22 mouse cellular contexts compared by ENCODE assay signal in genomic region chr13:70144461-70144860, GRCm38 (mm10).
A peak's percentile ranks its signal among the peaks of the same experiment; 100 is the strongest.
DNase-seq lines count a peak whose midpoint lies in the region; ATAC-seq and TF ChIP-seq lines count a peak whose summit lies in the region.
"Had no signal": no experiment of that assay in that cellular context is flagged by ENCODE, and none has a peak within 500 bp of the region (broad histone marks: within the 10 kb centered on the region; RNA-seq: fewer than 3 reads in every experiment).

No protein-coding gene starts in this region.

- 71% methylated on average over 4 of the region's 4 CpGs for WGBS in kidney, embryonic 15.5 days

- peaks cover 0 to 7% of the 10 kb centered on the region in 2 experiments; a peak in 2 of 4 replicates for H3K36me3 ChIP-seq in MEL (ENCODE audit: control insufficient read depth in 1 of 2, insufficient read depth in 2 of 2, low read length in 2 of 2)
- no peaks in the 10 kb centered on the region for H3K36me3 ChIP-seq in kidney, embryonic 15.5 days
- H3K36me3 ChIP-seq: G1E had no signal

- TF ChIP-seq RAD21 in MEL (IDR thresholded peaks at IDR 0.05; ENCODE audit: low read depth, low read length): no peak

- no peak overlapping the region for H3K4me3 ChIP-seq in MEL (ENCODE audit: control insufficient read depth in 1 of 2, insufficient read depth in 1 of 2, low read depth in 2 of 2, low read length in 2 of 2)
- H3K4me3 ChIP-seq in kidney, embryonic 15.5 days (replicated peaks): no peak overlapping the region

- no peaks in the 10 kb centered on the region for H3K27me3 ChIP-seq in MEL (ENCODE audit: control insufficient read depth in 1 of 2, insufficient read depth in 2 of 2, low read length in 2 of 2)
- H3K27me3 ChIP-seq in kidney, embryonic 15.5 days: no peaks in the 10 kb centered on the region
- H3K27me3 ChIP-seq: CH12.LX had no signal

- no peaks in the 10 kb centered on the region for H3K79me2 ChIP-seq in MEL (ENCODE audit: control insufficient read depth, insufficient read depth, low read length, poor library complexity)

- no peak for TF ChIP-seq CTCF in MEL (IDR thresholded peaks at IDR 0.05 in 2 of 3, conservative IDR thresholded peaks at IDR 0.05 in 1 of 3; ENCODE audit: control insufficient read depth in 1 of 3, insufficient read depth in 1 of 3, low read depth in 2 of 3, low read length in 3 of 3, poor library complexity in 1 of 3, severe bottlenecking in 1 of 3)

- peak overlapping the region; percentile 38 for H3K27ac ChIP-seq in MEL (ENCODE audit: control insufficient read depth, low read depth, low read length)
- H3K27ac ChIP-seq in kidney, embryonic 15.5 days: no peak overlapping the region

- TF ChIP-seq EP300 in MEL (IDR thresholded peaks at IDR 0.05; ENCODE audit: low read depth in 1 of 2, low read length in 2 of 2): peak; percentile 49 to 53; a peak in 2 of 4 replicates

- H3K9ac ChIP-seq in MEL (ENCODE audit: control insufficient read depth, low read depth, low read length, poor library complexity, severe bottlenecking): no peak overlapping the region
- no peak overlapping the region for H3K9ac ChIP-seq in kidney, embryonic 15.5 days

- H3K4me1 ChIP-seq in MEL (ENCODE audit: control insufficient read depth in 1 of 2, insufficient read depth in 2 of 2, low read length in 2 of 2): peaks cover 2 to 12% of the 10 kb centered on the region in 2 experiments; a peak in 3 of 4 replicates
- no peaks in the 10 kb centered on the region for H3K4me1 ChIP-seq in kidney, embryonic 15.5 days

- no peak for ATAC-seq in kidney, embryonic 15.5 days (replicated peaks; ENCODE audit: low FRiP score)
- ATAC-seq: activated CD4-positive, CD25-positive, alpha-beta regulatory T cell, adult 4 months; CD4-positive, CD25-positive, alpha-beta regulatory T cell, adult 4 months; Patski had no signal

- TF ChIP-seq POLR2A in MEL (IDR thresholded peaks at IDR 0.05; ENCODE audit: control insufficient read depth in 1 of 2, insufficient read depth in 1 of 2, low read depth in 1 of 2, low read length in 2 of 2, poor library complexity in 1 of 2): no peak

- peak; percentile 61 for DNase-seq in heart, adult 11 months
- no peak for DNase-seq in heart, adult 18-20 months
- DNase-seq in MEL (ENCODE audit: low read depth, low spot score) (peak; percentile 72), MEL-GATA-1-ER (ENCODE audit: extremely low read depth, low read depth) (peak; percentile 43)
- no peak for DNase-seq in gastrocnemius, postnatal 25 days
- DNase-seq: adrenal gland, adult 8-10 months; adrenal gland, postnatal 10 days; adrenal gland, postnatal 14 days; adrenal gland, postnatal 25 days; adrenal gland, postnatal 36 days; B cell, adult 2 months; cerebellum, adult 11 months; cerebellum, adult 11-12 months; cerebellum, adult 18-20 months; cerebellum, adult 2 months; cerebellum, adult 8-10 months had no signal

- no peak overlapping the region for H3K4me2 ChIP-seq in kidney, embryonic 15.5 days

- no peaks in the 10 kb centered on the region for H3K9me3 ChIP-seq in MEL (replicated peaks; ENCODE audit: insufficient read depth, low read length)
- no peaks in the 10 kb centered on the region for H3K9me3 ChIP-seq in kidney, embryonic 15.5 days (replicated peaks)

TF ChIP-seq in MEL, 35 proteins besides CTCF, POLR2A, EP300 and RAD21:
- TF ChIP-seq POLR2AphosphoS5 (IDR thresholded peaks at IDR 0.05; ENCODE audit: borderline replicate concordance, low read depth, low read length): no peak
- no peak for TF ChIP-seq CHD1 (IDR thresholded peaks at IDR 0.05; ENCODE audit: low read depth, low read length)
- TF ChIP-seq ZKSCAN1 (IDR thresholded peaks at IDR 0.05; ENCODE audit: low read depth, low read length): no peak
- TF ChIP-seq NELFE (IDR thresholded peaks at IDR 0.05; ENCODE audit: low read depth, low read length): no peak
- TF ChIP-seq RCOR1 (IDR thresholded peaks at IDR 0.05; ENCODE audit: low read depth, low read length): peak; percentile 65
- peak; percentile 55; the same call in 1 of the 2 replicates for TF ChIP-seq MXI1 (IDR thresholded peaks at IDR 0.05; ENCODE audit: low read depth, low read length)
- TF ChIP-seq GABPA (IDR thresholded peaks at IDR 0.05; ENCODE audit: low read depth, low read length): no peak
- no peak for TF ChIP-seq POLR2AphosphoS2 (IDR thresholded peaks at IDR 0.05; ENCODE audit: low read length)
- TF ChIP-seq ELF1 (IDR thresholded peaks at IDR 0.05; ENCODE audit: low read depth, low read length): no peak
- peak; percentile 64; the same call in 1 of the 2 replicates for TF ChIP-seq BHLHE40 (IDR thresholded peaks at IDR 0.05; ENCODE audit: borderline replicate concordance, low read depth, low read length)
- TF ChIP-seq ETS1 (IDR thresholded peaks at IDR 0.05; ENCODE audit: low read depth, low read length): peak; percentile 77
- no peak for TF ChIP-seq ZC3H11A (IDR thresholded peaks at IDR 0.05; ENCODE audit: low read depth, low read length)
- TF ChIP-seq TCF12 (IDR thresholded peaks at IDR 0.05; ENCODE audit: low read depth, low read length): no peak
- no peak for TF ChIP-seq MYB (IDR thresholded peaks at IDR 0.05; ENCODE audit: low read depth, low read length)
- no peak for TF ChIP-seq MAFK (IDR thresholded peaks at IDR 0.05; ENCODE audit: borderline replicate concordance, low read depth, low read length)
- no peak for TF ChIP-seq MAZ (IDR thresholded peaks at IDR 0.05; ENCODE audit: low read depth, low read length)
- TF ChIP-seq TAL1 (IDR thresholded peaks at IDR 0.05; ENCODE audit: low read length): peak; percentile 50
- TF ChIP-seq MYC (IDR thresholded peaks at IDR 0.05; ENCODE audit: low read depth, low read length): peak; percentile 66; the same call in 1 of the 2 replicates
- no peak for TF ChIP-seq SMC3 (IDR thresholded peaks at IDR 0.05; ENCODE audit: low read depth, low read length)
- no peak for TF ChIP-seq HCFC1 (IDR thresholded peaks at IDR 0.05; ENCODE audit: low read depth, low read length)
- no peak for TF ChIP-seq ZNF384 (IDR thresholded peaks at IDR 0.05; ENCODE audit: low read depth, low read length)
- TF ChIP-seq SIN3A (IDR thresholded peaks at IDR 0.05; ENCODE audit: low read length): no peak
- TF ChIP-seq MEF2A (IDR thresholded peaks at IDR 0.05; ENCODE audit: extremely low read depth, insufficient replicate concordance, low read depth, low read length, poor library complexity, severe bottlenecking): no peak
- TF ChIP-seq UBTF (IDR thresholded peaks at IDR 0.05; ENCODE audit: borderline replicate concordance, insufficient read depth, low read depth, low read length): no peak
- TF ChIP-seq USF1 (IDR thresholded peaks at IDR 0.05; ENCODE audit: low read depth, low read length): no peak
- TF ChIP-seq E2F4 (IDR thresholded peaks at IDR 0.05; ENCODE audit: borderline replicate concordance, low read depth, low read length): no peak
- no peak for TF ChIP-seq CHD2 (IDR thresholded peaks at IDR 0.05; ENCODE audit: low read length)
- no peak for TF ChIP-seq KAT2A (conservative IDR thresholded peaks at IDR 0.05; ENCODE audit: low read depth, low read length)
- TF ChIP-seq TBP (IDR thresholded peaks at IDR 0.05; ENCODE audit: low read depth, low read length): no peak
- TF ChIP-seq MAX (IDR thresholded peaks at IDR 0.05; ENCODE audit: low read length): peak; percentile 81
- TF ChIP-seq ZMIZ1 (IDR thresholded peaks at IDR 0.05; ENCODE audit: low read depth, low read length): no peak
- peak; percentile 79 for TF ChIP-seq GATA1 (IDR thresholded peaks at IDR 0.05; ENCODE audit: low read depth, low read length)
- no peak for TF ChIP-seq NRF1 (IDR thresholded peaks at IDR 0.05; ENCODE audit: insufficient read depth, low read depth, low read length, poor library complexity, severe bottlenecking)
- no peak for TF ChIP-seq USF2 (IDR thresholded peaks at IDR 0.05; ENCODE audit: borderline replicate concordance in 1 of 2, insufficient read depth in 1 of 2, low read depth in 1 of 2, low read length in 2 of 2)
- TF ChIP-seq JUND (IDR thresholded peaks at IDR 0.05; ENCODE audit: low read depth, low read length): no peak

Comparison
In these comparisons a context has a peak if more than half of its experiments do, and no peak if none do; other contexts are left out.
1. DNase-seq: peak in heart, adult 11 months (single experiment), MEL (single experiment) and MEL-GATA-1-ER (single experiment); none in heart, adult 18-20 months (0 of 2) and gastrocnemius, postnatal 25 days (single experiment).